Mouse (Mus musculus): ENCODE data around the gene Cmas. TPM values are rescaled to one million over a fixed set of nuclear protein-coding genes. Genes with fewer than 3 reads are reported as not detected.

Gene Cmas
- total RNA-seq, 2 experiments from 2014 or later = 29.6 to 34.2 TPM

Other genes with a start within 250 kb of the Cmas start
- gene Ldhb, start 248.7 kb upstream of the Cmas start, total RNA-seq (2021) = 10 to 100 TPM; 90.6 to 93.5 TPM
- gene Kcnj8, start 185.1 kb upstream of the Cmas start, total RNA-seq (2021) = 10 to 100 TPM; 20.3 to 20.8 TPM
- gene Abcc9, start 54.4 kb upstream of the Cmas start, total RNA-seq (2021) = 100 to 1,000 TPM; 128 to 134 TPM
- gene Sult6b2, start 47.8 kb downstream of the Cmas start, total RNA-seq (2021) = not detected
- gene St8sia1, start 207.8 kb downstream of the Cmas start, total RNA-seq (2021) = under 1 TPM; 0.27 to 0.42 TPM

Measured in gastrocnemius, postnatal 10 days (tissue).